Mouse (Mus musculus) heart, embryonic 16.5 days (tissue): ENCODE data around the gene Scg5. TPM values are rescaled to one million over a fixed set of nuclear protein-coding genes. Genes with fewer than 3 reads are reported as not detected.
A peak's percentile ranks its signal among the peaks of the same experiment; 100 is the strongest.

ENCODE experiments used
- ATAC-seq: fragments of 200-750 bp; cut with Nextera tagmentation; replicated peaks from 2 replicates; pipeline ENCODE4 v1.8.0; 2017; ENCODE audit warnings: moderate number of reproducible peaks; ENCODE audit not compliant: insufficient read depth, low FRiP score; ENCODE audit errors: extremely low read depth
- H3K27ac ChIP-seq: fragments of 300-500 bp; sonication (generic); 2 replicates; pipeline ENCODE4 v1.5.1; 2014; ENCODE audit warnings: mild to moderate bottlenecking, low read length, control low read depth, moderate library complexity
- H3K27me3 ChIP-seq: fragments of 300-500 bp; sonication (generic); 2 replicates; pipeline ENCODE4 v1.6.1; 2014; ENCODE audit warnings: low read length, mixed read lengths; ENCODE audit not compliant: control insufficient read depth, insufficient read depth
- H3K36me3 ChIP-seq: fragments of 300-500 bp; sonication (generic); 2 replicates; pipeline ENCODE4 v1.6.1; 2014; ENCODE audit not compliant: control insufficient read depth, insufficient read depth
- H3K4me1 ChIP-seq: fragments of 300-500 bp; sonication (generic); 2 replicates; pipeline ENCODE4 v1.6.1; 2014; ENCODE audit warnings: low read length, mixed read lengths; ENCODE audit not compliant: control insufficient read depth, insufficient read depth
- H3K4me2 ChIP-seq: fragments of 300-500 bp; sonication (generic); 2 replicates; pipeline ENCODE4 v1.6.1; 2014; ENCODE audit warnings: low read depth, mild to moderate bottlenecking, control low read depth, low read length
- H3K4me3 ChIP-seq: fragments of 300-500 bp; sonication (generic); 2 replicates; pipeline ENCODE4 v1.5.1; 2014; ENCODE audit warnings: mild to moderate bottlenecking, control low read depth, low read length
- H3K9ac ChIP-seq: fragments of 300-500 bp; sonication (generic); 2 replicates; pipeline ENCODE4 v1.6.1; 2014; ENCODE audit warnings: low read length, control low read depth
- H3K9me3 ChIP-seq: fragments of 300-500 bp; sonication (generic); replicated peaks from 2 replicates; pipeline ENCODE4 v1.6.1; 2016; ENCODE audit warnings: low read length; ENCODE audit not compliant: control insufficient read depth
- WGBS: fragments of 180-500 bp; shearing (Covaris S2); extraction: QIAGEN DNeasy Blood & Tissue Kit; methylation state at CpG from one replicate; pipeline ENCODE4 v1.1.7; 2014; 5-methylcytosine and 5-hydroxymethylcytosine counted together
- polyA plus RNA-seq: library from polyadenylated mRNA; unstranded; fragments of >200 nt; fragmentation: Nextera tagmentation; extraction: Ambion mirVana; gene quantifications from 2 replicates; pipeline ENCODE4 v1.2.1, GENCODE M21; 2015

Scg5 gene
- polyA plus RNA-seq, 1 experiment from 2014 or later = 1.1 TPM

DNA sequence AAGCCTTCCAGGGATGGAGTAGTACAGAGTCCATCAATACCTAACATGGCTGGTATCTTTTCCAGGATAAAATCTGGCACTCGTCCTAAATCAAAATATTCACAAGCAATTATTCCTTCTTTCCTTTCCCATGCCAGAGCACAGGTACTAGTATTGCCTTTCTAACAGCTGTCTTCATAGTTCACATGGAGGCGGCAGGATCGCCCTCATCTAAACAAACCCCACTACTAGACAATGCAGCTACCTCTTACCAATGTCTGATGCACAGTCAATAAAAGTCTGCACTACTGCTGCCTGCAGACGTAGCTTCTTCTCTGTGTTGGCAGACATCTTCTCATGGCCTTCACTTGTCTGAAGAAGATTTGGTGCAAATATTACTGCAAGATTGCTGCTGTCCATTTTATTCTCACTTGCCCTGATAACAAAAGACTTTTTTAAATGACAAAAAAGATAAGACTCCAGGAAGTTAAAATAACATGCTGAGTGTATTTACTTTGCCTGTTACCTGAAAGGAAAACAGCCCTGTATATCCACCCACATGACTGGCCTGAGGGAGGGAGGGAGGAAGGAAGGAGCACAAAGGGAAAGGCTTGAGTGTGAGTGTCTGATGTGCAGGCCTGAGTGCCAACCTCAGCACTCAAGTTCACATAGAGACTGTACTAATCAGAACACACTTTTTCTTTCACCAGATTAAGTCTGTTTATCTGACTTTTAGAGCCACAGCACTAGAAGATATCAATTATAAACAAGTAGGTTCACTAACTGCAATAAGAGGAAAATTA, 12.9 kb upstream of the Scg5 start:
- 86% methylated on average over 4 of the region's 4 CpGs for WGBS
- Histone ChIP-seq H3K27me3 (no peaks in the 10 kb centered on the region), H3K4me2 (no peak overlapping the region), H3K36me3 (peaks cover 35% of the 10 kb centered on the region), H3K4me3 (no peak overlapping the region), H3K4me1 (peaks cover 12% of the 10 kb centered on the region), H3K9ac (no peak overlapping the region), H3K9me3 (no peaks in the 10 kb centered on the region), H3K27ac (no peak overlapping the region)
- ATAC-seq = no peak

DNA sequence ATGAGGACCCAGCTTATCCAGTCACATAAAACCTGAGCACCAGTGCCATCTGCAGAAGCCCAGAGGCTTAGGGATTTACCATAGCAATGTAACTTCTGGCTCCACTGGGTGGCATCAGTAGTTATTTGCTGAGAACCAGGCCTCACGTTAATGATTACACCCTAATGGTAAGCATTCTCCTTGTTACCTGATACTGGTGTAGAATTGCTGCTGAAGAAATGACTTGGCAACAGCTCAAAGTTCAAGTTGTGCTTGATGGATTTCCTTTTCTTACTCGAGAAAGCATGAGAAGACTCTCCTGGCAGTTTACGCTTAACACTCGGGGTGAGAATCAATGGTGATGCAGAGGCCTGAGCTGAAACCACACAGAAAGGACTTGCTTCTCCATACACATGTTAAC, 10.6 kb upstream of the Scg5 start:
- 75% methylated on average over 4 of the region's 4 CpGs for WGBS
- no peak overlapping the region for H3K27ac ChIP-seq
- H3K4me3 ChIP-seq = no peak overlapping the region
- H3K9ac ChIP-seq = no peak overlapping the region
- H3K36me3 ChIP-seq = peaks cover 50% of the 10 kb centered on the region
- no peak for ATAC-seq
- no peak overlapping the region for H3K4me2 ChIP-seq
- H3K27me3 ChIP-seq = no peaks in the 10 kb centered on the region
- H3K9me3 ChIP-seq = no peaks in the 10 kb centered on the region
- no peaks in the 10 kb centered on the region for H3K4me1 ChIP-seq

DNA sequence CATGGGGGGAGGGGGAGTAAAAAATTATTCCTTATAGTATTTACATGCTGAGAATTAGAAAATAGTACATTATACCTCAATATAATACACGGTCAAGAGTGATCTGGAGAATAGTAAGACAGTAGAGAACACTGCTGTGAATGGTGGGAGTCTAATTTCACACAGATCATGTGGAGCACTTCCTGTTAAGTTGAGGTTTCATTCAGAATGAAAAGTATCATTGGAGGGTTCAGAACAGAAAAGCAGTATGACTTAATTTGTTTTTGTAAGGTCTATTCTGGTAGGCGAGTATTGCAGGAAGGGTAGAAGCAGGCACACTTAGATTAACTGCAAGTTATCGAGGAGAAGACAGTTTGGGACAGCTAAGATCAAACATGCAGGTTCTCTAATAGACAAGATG, 6.3 kb upstream of the Scg5 start:
- no peak for ATAC-seq
- H3K4me2 ChIP-seq = no peak overlapping the region
- H3K27ac ChIP-seq = no peak overlapping the region
- H3K36me3 ChIP-seq = peaks cover 53% of the 10 kb centered on the region
- H3K27me3 ChIP-seq = no peaks in the 10 kb centered on the region
- H3K4me3 ChIP-seq = no peak overlapping the region
- no peaks in the 10 kb centered on the region for H3K9me3 ChIP-seq
- 88% methylated on average over 3 of the region's 3 CpGs for WGBS
- H3K9ac ChIP-seq = no peak overlapping the region
- no peaks in the 10 kb centered on the region for H3K4me1 ChIP-seq

DNA sequence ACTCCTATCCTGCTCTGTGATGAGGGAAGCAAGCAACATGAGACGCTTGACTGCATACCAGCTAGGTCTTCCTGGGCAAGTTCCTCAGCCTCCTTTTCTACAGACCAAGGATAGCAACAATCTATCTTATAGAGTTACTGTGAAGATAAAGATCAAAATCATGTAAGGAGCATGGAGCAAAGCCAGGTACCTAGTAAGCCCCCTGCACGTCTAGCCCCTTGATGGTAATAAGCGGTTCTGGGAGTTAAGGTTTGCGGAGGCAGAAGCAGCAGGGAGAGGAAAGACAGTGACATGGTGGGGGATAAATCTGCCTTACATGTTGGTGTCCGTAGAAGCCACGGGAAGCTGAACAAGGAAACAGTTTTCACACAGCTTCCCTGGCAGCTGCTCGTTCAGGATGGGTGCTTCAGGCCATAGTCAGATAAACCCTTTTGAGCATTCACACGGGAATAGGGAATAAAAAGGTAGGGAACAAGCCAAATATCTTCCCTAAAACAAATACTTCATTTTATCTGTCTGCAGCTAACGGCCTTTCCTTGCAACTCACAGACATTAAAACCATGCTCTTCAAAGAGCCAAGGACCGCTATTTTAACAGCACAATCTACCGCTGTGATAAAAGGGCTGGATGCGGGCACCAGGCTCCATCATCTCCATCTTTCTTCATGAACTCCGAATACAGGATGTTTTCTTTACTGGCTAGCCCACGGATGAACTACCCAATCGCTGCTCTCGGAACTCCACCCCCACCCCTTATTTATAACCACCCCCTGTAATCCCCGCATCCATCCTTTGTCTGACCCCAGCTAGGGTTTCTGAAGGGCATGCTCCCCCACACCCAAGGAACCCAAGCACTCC, 607 bp downstream of the Scg5 start:
- Histone ChIP-seq H3K36me3 (peaks cover 11% of the 10 kb centered on the region), H3K4me3 (peak overlapping the region; percentile 45), H3K9ac (no peak overlapping the region), H3K9me3 (no peaks in the 10 kb centered on the region), H3K4me2 (peak overlapping the region; percentile 72), H3K4me1 (peaks cover 6% of the 10 kb centered on the region), H3K27me3 (no peaks in the 10 kb centered on the region), H3K27ac (no peak overlapping the region)
- no peak for ATAC-seq
- 26% methylated on average over 17 of the region's 17 CpGs for WGBS

DNA sequence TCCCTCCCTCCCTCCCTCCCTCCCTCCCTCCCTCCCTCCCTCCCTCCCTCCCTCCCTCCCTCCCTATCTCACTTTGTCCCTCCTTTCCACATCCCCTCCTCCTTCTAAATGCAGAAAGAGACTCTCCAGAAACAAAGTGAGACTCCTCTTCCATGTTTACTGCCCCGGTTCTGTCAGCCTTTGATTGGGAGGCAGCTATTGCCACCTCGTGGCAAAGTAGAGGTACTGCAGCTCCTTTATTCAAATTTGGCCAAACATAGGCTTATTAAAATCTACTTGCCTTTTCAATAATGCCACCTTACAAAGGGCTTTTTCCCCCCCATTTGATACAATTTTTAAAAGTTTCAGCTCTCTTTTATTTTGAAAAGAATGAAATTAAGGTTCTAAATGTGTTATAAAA, 5.0 kb downstream of the Scg5 start:
- Histone ChIP-seq H3K9ac (no peak overlapping the region), H3K4me1 (peaks cover 2% of the 10 kb centered on the region), H3K9me3 (no peaks in the 10 kb centered on the region), H3K4me2 (no peak overlapping the region), H3K4me3 (no peak overlapping the region), H3K27ac (no peak overlapping the region), H3K27me3 (no peaks in the 10 kb centered on the region), H3K36me3 (no peaks in the 10 kb centered on the region)
- WGBS = 0% methylated on average over 2 of the region's 2 CpGs
- no peak for ATAC-seq

DNA sequence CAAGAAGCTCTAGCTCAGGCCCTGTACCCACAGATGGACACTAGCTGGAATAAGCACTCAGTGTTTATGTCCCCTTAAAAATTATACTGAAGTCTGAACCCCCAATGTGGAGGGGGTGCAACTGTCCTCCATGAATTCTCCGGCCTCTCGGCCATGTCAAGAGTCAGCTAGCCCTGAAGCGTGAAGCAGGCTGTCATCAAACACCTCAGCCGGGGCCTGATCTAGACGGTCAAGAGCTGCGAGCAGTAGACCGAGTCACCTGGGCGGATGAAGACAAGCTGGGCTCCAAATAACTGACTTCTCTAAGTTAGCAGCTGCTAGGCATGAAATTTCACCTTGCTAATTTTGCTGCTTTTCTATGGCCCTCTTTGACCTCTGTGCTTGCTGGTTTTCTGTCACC, 6.6 kb downstream of the Scg5 start:
- Histone ChIP-seq H3K27me3 (no peaks in the 10 kb centered on the region), H3K9me3 (no peaks in the 10 kb centered on the region), H3K9ac (no peak overlapping the region), H3K4me2 (no peak overlapping the region), H3K4me3 (no peak overlapping the region), H3K36me3 (no peaks in the 10 kb centered on the region), H3K4me1 (no peaks in the 10 kb centered on the region), H3K27ac (no peak overlapping the region)
- 81% methylated on average over 8 of the region's 8 CpGs for WGBS
- ATAC-seq = no peak

DNA sequence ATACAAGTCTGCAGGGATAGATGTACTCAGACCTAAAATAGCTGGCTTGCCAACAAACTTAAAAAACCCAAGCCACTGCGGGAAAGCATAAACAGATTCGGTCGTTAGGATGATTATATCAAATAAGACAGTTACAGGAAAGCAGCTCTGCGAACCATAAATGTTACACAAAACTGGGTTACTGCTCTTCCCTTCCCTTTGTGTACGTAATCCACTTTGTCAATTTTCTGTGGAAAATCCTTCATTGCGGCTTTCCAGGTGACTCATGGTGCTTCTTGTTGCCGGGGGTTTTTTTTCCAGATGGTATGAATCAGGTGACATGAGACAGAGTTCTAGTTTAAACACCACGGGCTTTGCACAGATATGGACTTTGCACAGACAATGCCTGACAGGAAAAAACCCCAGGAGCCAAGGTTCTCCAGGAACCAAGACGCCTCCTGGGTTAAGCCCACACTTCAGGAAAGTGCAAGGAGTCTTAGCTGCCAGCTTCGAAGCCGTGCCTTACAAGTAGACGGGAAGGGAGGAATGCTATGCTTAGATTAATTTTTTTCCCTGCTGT, 7.7 kb downstream of the Scg5 start:
- Histone ChIP-seq H3K4me2 (no peak overlapping the region), H3K36me3 (no peaks in the 10 kb centered on the region), H3K27ac (no peak overlapping the region), H3K9ac (no peak overlapping the region), H3K4me3 (no peak overlapping the region), H3K4me1 (no peaks in the 10 kb centered on the region), H3K27me3 (no peaks in the 10 kb centered on the region), H3K9me3 (no peaks in the 10 kb centered on the region)
- WGBS = 70% methylated on average over 12 of the region's 12 CpGs
- ATAC-seq = no peak

DNA sequence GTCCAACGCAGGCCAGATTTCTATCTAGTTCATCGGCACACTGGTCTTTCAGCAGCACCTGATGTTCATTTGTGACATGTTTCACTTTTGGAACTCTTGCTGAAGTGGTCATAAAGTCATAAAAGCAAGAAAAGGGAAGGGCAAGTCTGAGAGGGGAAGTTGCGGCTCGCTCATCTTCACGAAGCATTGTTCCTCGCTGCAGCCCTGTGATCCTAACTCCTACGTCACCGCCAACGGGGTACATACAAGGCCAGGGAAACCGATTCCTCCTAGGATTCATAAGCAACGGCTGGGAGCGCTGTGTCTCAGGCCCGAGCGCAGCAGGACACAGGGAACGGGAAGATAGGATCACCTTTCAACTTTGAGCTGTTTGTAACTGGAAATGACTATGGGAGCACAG, 8.8 kb downstream of the Scg5 start:
- no peak overlapping the region for H3K27ac ChIP-seq
- no peaks in the 10 kb centered on the region for H3K36me3 ChIP-seq
- WGBS = 88% methylated on average over 15 of the region's 15 CpGs
- H3K4me2 ChIP-seq = no peak overlapping the region
- H3K9me3 ChIP-seq = no peaks in the 10 kb centered on the region
- no peaks in the 10 kb centered on the region for H3K4me1 ChIP-seq
- no peak overlapping the region for H3K9ac ChIP-seq
- H3K4me3 ChIP-seq = no peak overlapping the region
- no peaks in the 10 kb centered on the region for H3K27me3 ChIP-seq
- no peak for ATAC-seq
